Mouse (Mus musculus): ENCODE measurements around the gene Sox11. TPM values are rescaled to one million over a fixed set of nuclear protein-coding genes. Genes with fewer than 3 reads are reported as not detected.

The Sox11 gene
- total and polyA plus RNA-seq, 2 experiments from 2014 or later: 3.8 to 6.6 TPM

- peak overlapping the region; percentile 38 for H3K9ac ChIP-seq (replicated peaks; ENCODE audit: low read depth, low read length)
- peak overlapping the region; percentile 82 for H3K4me3 ChIP-seq (ENCODE audit: low read depth, low read length)
- no peaks in the 10 kb centered on the region for H3K27me3 ChIP-seq (ENCODE audit: control insufficient read depth, insufficient read depth, low read length)
- H3K36me3 ChIP-seq (replicated peaks; ENCODE audit: control insufficient read depth, insufficient read depth, low read length): no peaks in the 10 kb centered on the region
- WGBS: 12% methylated on average over 17 of the region's 17 CpGs
- H3K27ac ChIP-seq (ENCODE audit: low read depth): peak overlapping the region; percentile 76; the same call in 1 of the 2 replicates
- no peak for TF ChIP-seq EP300 (IDR thresholded peaks at IDR 0.05; ENCODE audit: low read depth)
- H3K4me2 ChIP-seq (ENCODE audit: low read depth, low read length): peak overlapping the region; percentile 98
- no peaks in the 10 kb centered on the region for H3K9me3 ChIP-seq (replicated peaks; ENCODE audit: control insufficient read depth, low read length)
- H3K4me1 ChIP-seq (ENCODE audit: control insufficient read depth, insufficient read depth): peaks cover 7% of the 10 kb centered on the region; the same call in 1 of the 2 replicates
- no peak for DNase-seq (ENCODE audit: low spot score)
- no peak for ATAC-seq (ENCODE audit: insufficient read depth, low read depth)
Measured at GRCm38 (mm10) chr12:27343606-27344410, 1.4 kb upstream of the Sox11 start.

- Histone ChIP-seq H3K9ac (replicated peaks; ENCODE audit: low read depth, low read length) (peak overlapping the region; percentile 64), H3K36me3 (replicated peaks; ENCODE audit: control insufficient read depth, insufficient read depth, low read length) (no peaks in the 10 kb centered on the region), H3K27me3 (ENCODE audit: control insufficient read depth, insufficient read depth, low read length) (no peaks in the 10 kb centered on the region), H3K9me3 (replicated peaks; ENCODE audit: control insufficient read depth, low read length) (no peaks in the 10 kb centered on the region), H3K4me2 (ENCODE audit: low read depth, low read length) (peak overlapping the region; percentile 98), H3K4me1 (ENCODE audit: control insufficient read depth, insufficient read depth) (peaks cover 7% of the 10 kb centered on the region; the same call in 1 of the 2 replicates), H3K27ac (ENCODE audit: low read depth) (peak overlapping the region; percentile 82), H3K4me3 (ENCODE audit: low read depth, low read length) (peak overlapping the region; percentile 82)
- peak; percentile 50 for TF ChIP-seq CTCF (IDR thresholded peaks at IDR 0.05; ENCODE audit: low read depth)
- TF ChIP-seq EP300 (IDR thresholded peaks at IDR 0.05; ENCODE audit: low read depth): no peak
- ATAC-seq (ENCODE audit: insufficient read depth, low read depth) (peak; percentile 91), DNase-seq (ENCODE audit: low spot score) (peak; percentile 95)
- WGBS: under 1% methylated on average over 80 of the region's 83 CpGs
Measured at GRCm38 (mm10) chr12:27342691-27343605, 574 bp upstream of the Sox11 start.

GRCm38 (mm10) chr12:27341130-27341870, 1.1 kb downstream of the Sox11 start:
- ATAC-seq (ENCODE audit: insufficient read depth, low read depth) (no peak), DNase-seq (ENCODE audit: low spot score) (peak; percentile 38)
- Histone ChIP-seq H3K27ac (ENCODE audit: low read depth) (peak overlapping the region; percentile 82), H3K9ac (replicated peaks; ENCODE audit: low read depth, low read length) (peak overlapping the region; percentile 64), H3K4me1 (ENCODE audit: control insufficient read depth, insufficient read depth) (peaks cover 7% of the 10 kb centered on the region; the same call in 1 of the 2 replicates), H3K36me3 (replicated peaks; ENCODE audit: control insufficient read depth, insufficient read depth, low read length) (no peaks in the 10 kb centered on the region), H3K9me3 (replicated peaks; ENCODE audit: control insufficient read depth, low read length) (no peaks in the 10 kb centered on the region), H3K4me3 (ENCODE audit: low read depth, low read length) (peak overlapping the region; percentile 82), H3K4me2 (ENCODE audit: low read depth, low read length) (peak overlapping the region; percentile 98), H3K27me3 (ENCODE audit: control insufficient read depth, insufficient read depth, low read length) (no peaks in the 10 kb centered on the region)
- under 1% methylated on average over 75 of the region's 80 CpGs for WGBS
- no peak for TF ChIP-seq CTCF (IDR thresholded peaks at IDR 0.05; ENCODE audit: low read depth)
- no peak for TF ChIP-seq EP300 (IDR thresholded peaks at IDR 0.05; ENCODE audit: low read depth)

- peak overlapping the region; percentile 98 for H3K4me2 ChIP-seq (ENCODE audit: low read depth, low read length)
- TF ChIP-seq EP300 (IDR thresholded peaks at IDR 0.05; ENCODE audit: low read depth) (no peak), CTCF (IDR thresholded peaks at IDR 0.05; ENCODE audit: low read depth) (no peak)
- DNase-seq (ENCODE audit: low spot score) (no peak), ATAC-seq (ENCODE audit: insufficient read depth, low read depth) (no peak)
- WGBS: 2% methylated on average over 14 of the region's 14 CpGs
- no peak overlapping the region for H3K27ac ChIP-seq (ENCODE audit: low read depth)
- peak overlapping the region; percentile 48; the same call in 1 of the 2 replicates for H3K9ac ChIP-seq (replicated peaks; ENCODE audit: low read depth, low read length)
- no peaks in the 10 kb centered on the region for H3K9me3 ChIP-seq (replicated peaks; ENCODE audit: control insufficient read depth, low read length)
- peaks cover 7% of the 10 kb centered on the region; the same call in 1 of the 2 replicates for H3K4me1 ChIP-seq (ENCODE audit: control insufficient read depth, insufficient read depth)
- no peaks in the 10 kb centered on the region for H3K36me3 ChIP-seq (replicated peaks; ENCODE audit: control insufficient read depth, insufficient read depth, low read length)
- peak overlapping the region; percentile 82 for H3K4me3 ChIP-seq (ENCODE audit: low read depth, low read length)
- no peaks in the 10 kb centered on the region for H3K27me3 ChIP-seq (ENCODE audit: control insufficient read depth, insufficient read depth, low read length)
Measured at GRCm38 (mm10) chr12:27340451-27341035, 1.8 kb downstream of the Sox11 start.
